Comparison of ENCODE assay signal across 8 mouse cellular contexts in the genomic region with DNA sequence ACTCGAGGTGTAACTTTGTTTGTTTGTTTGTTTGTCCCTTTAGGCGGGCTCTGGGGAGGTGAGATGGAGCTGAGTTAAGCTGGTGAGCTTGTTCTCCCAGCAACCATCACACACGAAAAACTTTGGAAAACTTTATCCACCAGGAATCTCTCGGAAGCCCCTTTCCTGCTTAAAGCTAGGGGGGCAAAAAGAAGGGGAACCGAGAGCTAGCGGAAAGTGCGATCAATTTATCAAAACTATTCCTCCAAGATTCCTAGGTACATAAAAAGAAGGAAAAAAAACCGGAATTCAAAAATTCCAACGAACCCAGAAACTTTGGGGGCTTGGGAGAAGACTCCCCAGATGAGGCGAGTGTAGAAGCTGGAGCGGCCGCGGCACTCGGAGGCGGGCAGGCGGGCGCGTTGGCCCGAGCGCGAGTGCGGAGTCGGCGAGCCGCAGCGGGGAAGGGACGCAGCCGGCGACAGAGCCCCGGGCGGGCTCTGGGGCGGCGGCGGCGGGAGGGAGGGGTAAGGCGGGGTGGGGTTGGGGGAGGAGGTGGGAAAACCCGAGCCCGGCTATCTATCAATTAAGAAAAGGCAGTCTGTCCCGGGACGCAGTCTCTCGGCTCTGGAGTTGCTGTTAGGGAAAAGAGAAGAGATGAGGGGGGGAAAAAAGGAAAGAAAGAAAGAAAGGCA. TPM values are rescaled to one million over a fixed set of nuclear protein-coding genes. Genes with fewer than 3 reads are reported as not detected.
A peak's percentile ranks its signal among the peaks of the same experiment; 100 is the strongest.
DNase-seq lines count a peak whose midpoint lies in the region; ATAC-seq lines count a peak whose summit lies in the region.

No protein-coding gene starts in this region.

- peaks cover 70% of the 10 kb centered on the region for H3K27me3 ChIP-seq in forebrain, embryonic 11.5 days (ENCODE audit: control insufficient read depth, insufficient read depth, low read length)
- peaks cover 61% of the 10 kb centered on the region for H3K27me3 ChIP-seq in intestine, embryonic 14.5 days (replicated peaks; ENCODE audit: control insufficient read depth, insufficient read depth, low read length)

- no peak overlapping the region for H3K27ac ChIP-seq in forebrain, embryonic 11.5 days (ENCODE audit: low read depth, low read length)
- H3K27ac ChIP-seq in intestine, embryonic 14.5 days (ENCODE audit: low read depth): no peak overlapping the region

- H3K4me3 ChIP-seq in forebrain, embryonic 11.5 days (ENCODE audit: low read depth, low read length): peak overlapping the region; percentile 40
- peak overlapping the region; percentile 50 for H3K4me3 ChIP-seq in intestine, embryonic 14.5 days (ENCODE audit: low read depth, low read length)

- H3K9me3 ChIP-seq in forebrain, embryonic 11.5 days (ENCODE audit: control insufficient read depth, low read length): no peaks in the 10 kb centered on the region
- H3K9me3 ChIP-seq in intestine, embryonic 14.5 days (ENCODE audit: control insufficient read depth, low read length): no peaks in the 10 kb centered on the region

- no peaks in the 10 kb centered on the region for H3K36me3 ChIP-seq in forebrain, embryonic 11.5 days (ENCODE audit: control insufficient read depth, insufficient read depth, low read length)
- H3K36me3 ChIP-seq in intestine, embryonic 14.5 days (ENCODE audit: control insufficient read depth, insufficient read depth, low read length): no peaks in the 10 kb centered on the region

- H3K9ac ChIP-seq in forebrain, embryonic 11.5 days (ENCODE audit: low read length): no peak overlapping the region; the same call in 1 of the 2 replicates
- H3K9ac ChIP-seq in intestine, embryonic 14.5 days (ENCODE audit: low read length): peak overlapping the region; percentile 40

- H3K4me2 ChIP-seq in forebrain, embryonic 11.5 days (ENCODE audit: low read depth, low read length, severe bottlenecking): peak overlapping the region; percentile 85
- H3K4me2 ChIP-seq in intestine, embryonic 14.5 days (ENCODE audit: low read length): peak overlapping the region; percentile 93

- peaks cover 35% of the 10 kb centered on the region for H3K4me1 ChIP-seq in forebrain, embryonic 11.5 days (replicated peaks; ENCODE audit: control insufficient read depth, insufficient read depth, low read length)
- H3K4me1 ChIP-seq in intestine, embryonic 14.5 days (replicated peaks; ENCODE audit: control insufficient read depth, insufficient read depth, low read length): peaks cover 49% of the 10 kb centered on the region

- ATAC-seq in forebrain, embryonic 11.5 days (replicated peaks; ENCODE audit: low FRiP score): no peak
- ATAC-seq in intestine, embryonic 14.5 days (replicated peaks; ENCODE audit: low FRiP score, low TSS enrichment, low read depth): no peak

- whole genome bisulfite sequencing in forebrain, embryonic 11.5 days: under 1% methylated on average over 41 of the region's 41 CpGs
- WGBS in intestine, embryonic 14.5 days: under 1% methylated on average over 41 of the region's 41 CpGs

- DNase-seq in adrenal gland, postnatal 25 days: peak; percentile 53
- no peak for DNase-seq in adrenal gland, postnatal 10 days
- peak; percentile 9 for DNase-seq in A20 (ENCODE audit: low read depth, low spot score)
- DNase-seq in forebrain, embryonic 11.5 days (ENCODE audit: low spot score): peak; percentile 68
- no peak for DNase-seq in intestine, embryonic 14.5 days (ENCODE audit: low spot score)
- DNase-seq in lung, postnatal 4 days: peak; percentile 34 to 50
- no peak for DNase-seq in spleen, adult 18-20 months
- no peak for DNase-seq in cerebellum, adult 11 months

RNA-seq across cellular contexts. Expression of a gene that starts 5.3 kb away (rescaled TPM):
- total RNA-seq in adrenal gland, postnatal 25 days (2021): 4.2 and 4.6 TPM in 2 replicates
- total RNA-seq in adrenal gland, postnatal 10 days (2021): 1 to 10 TPM; 3.8 to 6.1 TPM
- polyA plus RNA-seq in forebrain, embryonic 11.5 days (2014; fragmentation: Nextera tagmentation; extraction: Ambion mirVana): 0.84 and 1.2 TPM in 2 replicates
- polyA plus RNA-seq in intestine, embryonic 14.5 days (2014; fragmentation: Nextera tagmentation; extraction: Ambion mirVana): 2.1 and 2.7 TPM in 2 replicates

Comparison
In these comparisons a context has a peak if more than half of its experiments do, and no peak if none do; other contexts are left out.
1. DNase-seq: peak in adrenal gland, postnatal 25 days (single experiment), A20 (single experiment), forebrain, embryonic 11.5 days (single experiment) and lung, postnatal 4 days (2 of 2); none in adrenal gland, postnatal 10 days (single experiment), intestine, embryonic 14.5 days (single experiment), spleen, adult 18-20 months (0 of 2) and cerebellum, adult 11 months (single experiment).